Mouse (Mus musculus) kidney, postnatal 10 days (tissue): ENCODE data around the gene Rab26.
A peak's percentile ranks its signal among the peaks of the same experiment; 100 is the strongest.

Experiments
- DNase-seq: peaks from one replicate; pipeline ENCODE4 v3.0.0; 2021; ENCODE audit warnings: mixed read lengths

Rab26 gene

DNA sequence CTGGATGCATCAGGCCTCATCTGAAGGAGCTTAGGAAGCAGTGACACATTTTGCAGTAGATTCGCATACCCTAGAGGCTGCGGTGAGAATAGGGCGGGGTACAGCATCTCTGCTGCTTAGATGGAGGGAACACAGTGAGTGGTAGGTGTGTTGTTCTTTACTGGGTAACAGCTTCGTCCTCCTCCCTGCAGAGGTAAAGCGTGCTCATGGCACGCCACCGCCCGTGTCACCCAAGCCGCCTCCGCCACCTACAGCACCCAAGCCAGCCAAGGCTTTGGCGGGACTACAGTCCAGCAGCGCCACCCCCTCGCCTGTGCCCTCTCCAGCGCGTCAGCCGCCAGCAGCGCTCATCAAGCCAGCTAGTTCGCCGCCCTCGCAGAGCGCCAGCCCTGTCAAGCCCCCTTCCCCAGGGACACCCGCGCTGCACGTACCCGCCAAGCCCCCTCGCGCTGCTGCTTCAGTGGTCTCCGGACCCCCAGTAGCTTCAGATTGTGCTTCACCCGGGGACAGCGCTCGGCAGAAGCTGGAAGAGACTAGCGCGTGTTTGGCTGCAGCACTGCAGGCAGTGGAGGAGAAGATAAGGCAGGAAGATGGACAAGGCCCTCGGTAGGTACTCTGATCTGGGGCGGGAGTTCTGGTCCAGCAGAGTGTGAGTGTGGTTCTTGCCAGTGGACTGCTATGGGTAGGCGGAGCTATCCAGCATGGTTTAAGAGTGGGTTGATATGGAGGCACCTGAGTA lies 27.5 kb downstream of the Rab26 start:
- no peak for DNase-seq

DNA sequence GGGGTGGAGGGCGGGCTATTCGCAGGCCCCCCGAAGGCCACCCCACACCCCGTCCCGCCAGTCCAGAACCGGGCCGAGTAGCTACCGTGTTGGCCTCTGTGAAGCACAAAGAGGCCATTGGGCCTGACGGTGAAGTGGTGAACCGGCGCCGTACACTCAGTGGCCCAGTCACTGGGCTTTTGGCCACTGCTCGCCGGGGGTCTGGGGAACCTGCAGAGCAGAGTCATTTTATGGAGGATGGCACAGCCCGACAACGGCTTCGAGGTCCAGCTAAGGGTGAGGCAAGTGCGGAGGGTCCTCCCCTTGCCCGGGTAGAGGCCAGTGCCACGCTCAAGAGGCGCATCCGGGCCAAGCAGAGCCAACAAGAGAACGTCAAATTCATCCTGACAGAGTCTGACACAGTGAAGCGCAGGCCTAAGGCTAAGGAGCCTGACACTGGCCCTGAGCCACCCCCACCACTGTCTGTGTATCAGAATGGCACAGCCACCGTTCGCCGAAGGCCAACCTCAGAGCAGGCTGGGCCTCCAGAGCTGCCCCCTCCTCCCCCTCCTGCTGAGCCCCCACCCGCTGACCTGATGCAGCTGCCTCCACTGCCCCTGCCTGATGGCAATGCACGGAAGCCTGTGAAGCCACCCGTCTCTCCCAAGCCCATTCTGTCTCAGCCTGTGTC lies 28.6 kb downstream of the Rab26 start:
- DNase-seq = no peak

- DNase-seq = no peak
Observed at GRCm38 (mm10) chr17:24504085-24504484, 29.9 kb downstream of the Rab26 start.

- no peak for DNase-seq
Observed at GRCm38 (mm10) chr17:24502208-24502607, 31.8 kb downstream of the Rab26 start.

DNA sequence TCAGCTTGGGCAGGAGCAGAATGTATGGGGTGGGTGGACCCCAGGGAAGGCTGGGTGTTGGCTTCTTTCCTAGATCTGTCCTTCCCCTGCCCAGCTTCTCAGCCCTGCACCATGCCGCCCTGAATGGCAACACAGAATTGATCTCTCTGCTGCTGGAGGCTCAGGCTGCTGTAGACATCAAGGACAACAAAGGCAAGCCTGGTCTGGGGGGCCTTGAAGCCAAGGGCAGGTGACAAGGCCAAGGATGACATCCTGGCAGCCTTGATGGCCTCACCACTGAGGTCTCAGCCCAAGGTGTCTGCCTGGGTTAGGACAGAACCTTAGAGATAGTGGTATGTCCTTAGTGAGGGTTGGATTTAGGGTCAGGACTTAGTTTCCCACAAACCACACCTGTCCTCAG lies 38.0 kb downstream of the Rab26 start:
- DNase-seq = no peak

GRCm38 (mm10) chr17:24495443-24495842 lies 38.6 kb downstream of the Rab26 start:
- DNase-seq = no peak

DNA sequence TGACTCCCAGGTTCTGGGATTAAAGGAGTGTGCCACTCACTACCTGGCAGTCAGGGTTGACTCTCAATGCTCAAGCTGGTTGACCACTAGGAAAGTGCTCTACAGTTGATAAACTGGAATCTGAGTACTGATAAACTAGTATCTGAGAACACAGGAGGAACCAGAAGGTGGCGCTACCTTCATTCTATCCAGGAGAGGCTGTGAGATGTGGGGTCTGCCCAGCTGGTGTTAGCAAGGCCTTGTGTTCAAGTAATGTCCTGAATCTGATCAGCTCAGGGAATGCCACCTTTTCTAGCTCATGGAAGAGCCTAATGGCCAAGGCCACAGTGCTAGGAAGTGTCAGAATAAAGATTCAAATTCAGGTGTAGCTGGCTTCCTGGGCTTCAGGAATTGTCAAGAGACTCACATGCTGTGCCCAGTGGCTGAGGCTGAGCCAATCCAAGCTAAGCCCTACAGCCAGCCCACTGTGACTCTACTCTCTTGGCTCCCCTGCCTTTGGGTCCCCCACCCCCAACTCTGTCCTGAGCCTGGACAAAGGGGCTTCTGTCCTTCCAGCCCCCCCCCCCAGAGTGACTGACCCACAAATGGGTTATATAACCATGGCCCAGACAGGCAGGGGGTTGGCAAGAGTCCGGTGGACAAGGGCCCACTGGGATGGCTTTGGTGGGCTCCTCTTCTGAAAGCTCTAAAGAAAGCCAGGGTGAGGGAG lies 39.2 kb downstream of the Rab26 start:
- peak; percentile 74 for DNase-seq

DNA sequence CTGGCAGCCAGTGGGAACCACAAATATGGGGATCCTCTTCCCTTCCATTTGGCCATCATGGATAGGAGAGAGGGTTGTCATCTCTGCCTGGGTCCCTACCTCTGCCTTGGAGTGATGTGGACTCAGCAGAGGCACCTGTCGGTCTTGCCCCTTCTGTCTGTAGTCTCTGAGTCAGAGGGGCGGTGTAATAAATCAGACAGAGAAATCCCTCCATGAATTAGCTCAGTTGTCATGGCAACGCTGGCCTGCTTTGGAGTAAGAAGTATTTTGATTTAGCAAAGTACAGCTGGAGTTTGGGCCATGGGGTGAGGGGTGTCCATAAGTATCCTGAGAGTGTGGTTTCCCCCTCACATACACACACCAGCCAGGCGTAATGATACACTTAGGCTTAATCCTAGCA lies 43.6 kb downstream of the Rab26 start:
- DNase-seq = peak; percentile 35

DNA sequence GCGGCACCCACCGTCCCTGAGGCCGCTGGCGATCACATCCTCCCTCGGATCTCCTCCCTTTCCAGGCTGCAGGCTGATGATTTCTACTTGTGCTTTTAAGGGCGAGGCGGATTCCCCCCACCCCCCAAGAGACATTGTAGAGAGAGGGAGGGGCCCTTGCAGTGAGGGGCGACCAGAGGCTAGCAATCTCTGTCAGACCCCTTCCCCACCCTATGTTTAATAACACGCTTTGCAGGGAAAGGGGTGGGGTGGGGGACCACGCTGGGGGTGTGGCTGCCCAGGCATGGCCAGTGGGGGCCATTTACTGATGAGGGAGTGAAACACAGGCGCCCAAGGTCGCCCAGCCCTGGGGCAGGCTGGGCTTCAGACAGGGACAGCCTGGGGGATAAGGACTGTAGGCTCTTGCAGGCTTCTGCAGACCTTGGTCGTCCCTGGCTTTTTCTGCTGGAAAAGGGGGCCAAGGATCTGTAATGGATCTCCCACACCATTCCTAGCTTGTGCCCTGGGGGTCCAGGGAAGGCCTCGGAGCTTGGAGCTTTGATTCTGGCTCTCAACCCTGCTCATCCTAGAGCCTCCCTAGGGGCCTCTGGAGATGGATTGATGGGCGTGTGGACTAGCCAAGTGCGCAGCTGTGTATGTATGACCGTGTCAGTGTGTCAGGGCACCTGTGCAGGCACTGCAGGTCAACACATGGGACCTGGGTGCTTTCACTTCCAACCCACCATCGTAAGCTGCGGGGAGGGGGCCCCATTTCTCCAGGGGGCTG lies 44.6 kb downstream of the Rab26 start:
- DNase-seq = no peak

- peak; percentile 63 for DNase-seq
Observed at GRCm38 (mm10) chr17:24488662-24489264, 45.2 kb downstream of the Rab26 start.

- DNase-seq = peak; percentile 43
Observed at GRCm38 (mm10) chr17:24488186-24488661, 45.8 kb downstream of the Rab26 start, which contains the start of gene Caskin1. Gene Caskin1, plus strand, starts transcription at chr17:24488601.

- DNase-seq = peak; percentile 57
Observed at GRCm38 (mm10) chr17:24485090-24485860, 48.7 kb downstream of the Rab26 start.

- no peak for DNase-seq
Observed at GRCm38 (mm10) chr17:24483495-24483894, 50.5 kb downstream of the Rab26 start.

DNA sequence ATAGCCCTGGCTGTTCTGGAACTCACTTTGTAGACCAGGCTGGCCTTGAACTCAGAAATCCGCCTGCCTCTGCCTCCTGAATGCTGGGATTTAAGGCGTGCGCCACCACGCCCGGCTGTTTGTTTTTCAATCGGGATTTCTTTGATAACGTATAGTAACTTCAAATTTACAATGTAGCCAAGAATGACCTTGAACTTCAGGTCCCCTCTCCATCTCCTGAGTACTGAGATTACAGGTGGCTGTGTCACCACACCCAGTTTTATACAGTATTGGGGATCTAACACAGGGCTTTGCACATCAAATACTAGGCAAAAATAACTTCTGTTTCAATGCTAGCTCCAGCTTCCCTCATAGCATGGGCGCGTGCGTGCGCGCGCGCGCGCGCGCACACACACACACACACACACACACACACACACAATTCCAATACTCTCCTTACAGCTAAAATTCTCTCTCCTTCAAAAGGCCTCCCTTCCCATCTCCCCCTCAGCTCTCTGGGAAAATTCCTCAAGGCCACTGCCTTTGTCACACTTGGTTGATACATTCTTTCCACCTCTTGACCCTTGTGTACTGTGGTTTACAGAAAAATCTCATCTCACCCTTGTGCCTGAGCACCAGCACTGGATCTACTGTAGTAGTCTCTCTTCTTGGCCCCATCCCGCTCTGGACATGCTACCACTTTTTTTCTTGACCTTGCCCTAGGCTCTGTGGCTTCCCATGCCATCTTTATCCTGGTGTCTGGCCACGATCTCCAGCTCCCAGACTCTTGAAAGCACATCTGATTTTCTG lies 52.8 kb downstream of the Rab26 start:
- no peak for DNase-seq

DNA sequence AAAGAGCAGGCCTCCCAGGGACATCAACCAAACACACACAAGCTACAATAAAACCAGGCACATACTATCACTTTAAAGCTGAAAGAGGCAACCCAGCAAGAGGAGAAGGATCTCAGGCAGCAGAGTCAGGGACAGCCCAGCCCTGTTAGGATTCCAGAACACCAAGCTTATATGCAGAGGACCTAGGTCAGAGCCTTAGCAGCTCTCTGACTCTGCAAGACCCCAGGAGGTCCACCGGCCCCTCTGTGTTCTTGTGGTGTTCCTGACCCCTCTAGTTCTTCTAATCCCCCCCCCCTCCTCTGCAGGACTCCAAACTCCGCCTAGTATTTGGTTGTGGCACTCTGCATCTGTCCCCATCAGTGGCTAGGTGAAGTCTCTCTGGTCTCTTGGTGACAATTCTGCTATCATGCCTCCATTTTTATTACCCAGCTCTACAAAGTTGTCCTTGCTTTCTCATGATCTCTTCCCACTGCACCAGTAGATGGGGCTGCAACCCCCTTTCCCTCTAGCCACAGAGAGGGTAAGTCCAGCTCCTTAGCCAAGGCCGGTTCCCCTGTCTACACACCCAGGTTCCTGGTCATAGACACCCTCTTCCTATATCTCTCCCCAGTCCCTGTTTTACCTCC lies 53.7 kb downstream of the Rab26 start:
- DNase-seq = peak; percentile 33

DNA sequence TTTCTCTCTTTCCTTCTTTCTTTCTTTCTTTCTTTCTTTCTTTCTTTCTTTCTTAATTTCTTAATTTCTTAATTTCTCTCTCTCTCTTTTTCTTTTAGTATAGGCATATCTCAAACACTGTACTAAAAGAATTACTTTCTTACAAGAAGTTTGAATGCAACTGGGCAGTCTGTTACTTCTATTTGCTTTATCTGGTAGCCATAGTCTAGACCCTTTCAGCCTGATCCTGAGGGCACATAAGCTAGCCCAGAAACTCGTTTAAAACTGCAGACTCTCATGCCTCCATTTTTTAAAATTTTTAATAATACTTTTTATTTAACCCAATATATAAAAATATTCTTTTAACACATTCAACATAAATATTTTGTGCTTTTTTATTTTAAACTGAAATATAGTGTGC lies 54.6 kb downstream of the Rab26 start:
- DNase-seq = no peak

DNA sequence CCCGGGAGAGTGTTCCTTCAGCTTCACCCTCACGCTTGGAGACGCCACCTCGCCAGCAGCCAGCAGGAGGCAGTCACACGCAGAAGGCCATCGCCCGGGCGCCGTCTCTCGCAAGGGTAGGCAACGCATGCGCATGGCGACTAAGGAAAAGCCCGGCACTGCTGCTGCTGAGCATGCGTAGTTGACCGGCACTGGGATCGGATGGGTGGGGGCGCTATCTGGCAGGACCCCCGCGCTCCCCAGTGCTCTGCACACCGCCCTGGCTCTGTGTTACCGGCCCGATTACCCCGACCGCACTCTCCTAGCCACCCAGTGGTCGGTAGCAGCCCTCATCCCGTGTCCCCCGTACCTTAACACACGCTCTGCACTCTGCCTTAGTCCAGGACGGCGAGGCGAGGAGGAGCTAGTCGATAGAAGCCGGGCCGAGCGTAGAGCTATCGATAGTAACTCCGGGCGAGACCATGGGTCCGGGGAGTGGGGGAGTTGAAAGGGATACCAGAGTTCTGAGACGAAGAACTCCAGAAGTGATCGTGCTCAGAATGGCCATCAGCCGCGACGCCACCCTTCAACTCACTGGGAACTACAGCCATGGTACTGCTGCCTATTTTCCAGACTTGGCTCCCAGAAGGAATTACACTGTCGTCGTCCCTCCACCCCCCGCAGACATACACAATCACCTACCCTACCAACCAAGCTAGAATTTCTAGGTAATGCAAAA lies 55.2 kb downstream of the Rab26 start, which contains the start of gene Mlst8:
Gene Mlst8, minus strand, starts transcription at position 416 of the 718 bp plus-strand sequence.
- DNase-seq = peak; percentile 98

DNA sequence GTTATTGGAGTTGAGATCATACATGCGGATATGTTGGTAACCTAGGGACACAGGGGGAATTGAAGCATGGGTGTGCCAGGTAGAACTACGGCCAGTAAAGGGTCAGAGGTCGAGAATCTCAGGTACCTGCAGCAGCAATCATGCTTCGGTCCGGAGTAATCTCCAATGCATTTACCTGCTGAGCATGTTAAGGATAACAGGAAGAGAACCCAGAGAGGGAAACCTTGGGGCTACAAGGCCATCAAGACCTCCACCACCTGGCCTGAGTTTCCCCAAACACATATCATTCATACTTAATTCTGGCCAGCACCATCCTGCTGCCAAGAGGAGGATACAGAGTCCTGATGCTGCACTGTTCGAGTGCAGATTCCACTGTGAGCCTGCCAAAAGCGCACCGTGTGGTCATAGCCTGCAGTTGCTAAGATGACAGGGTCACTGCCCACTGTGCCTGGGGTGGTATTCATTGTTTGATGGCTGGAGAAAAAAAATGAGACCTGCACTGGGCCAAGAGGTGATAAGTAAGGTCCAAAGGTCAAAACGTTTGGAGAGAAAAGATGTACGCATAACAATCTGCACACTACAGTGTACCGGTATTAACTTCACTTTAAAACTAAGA lies 55.9 kb downstream of the Rab26 start:
- peak; percentile 36 for DNase-seq
